Mouse (Mus musculus) CH12.LX (cell line): ENCODE data around the gene Myo9b. TPM values are rescaled to one million over a fixed set of nuclear protein-coding genes. Genes with fewer than 3 reads are reported as not detected.
"Not testable (repeated sequence)": the region's sequence is repeated elsewhere in the genome, so short reads cannot be mapped to it uniquely, and the experiment has no call there.

Experiments used
- DNase-seq: peaks from one replicate; pipeline ENCODE4 v3.0.0-alpha.2; 2013; ENCODE audit errors: extremely low read depth
- H3K27ac ChIP-seq: 2 replicates; pipeline ENCODE4 v1.5.1; 2012; ENCODE audit warnings: low read depth, mild to moderate bottlenecking, control low read depth, moderate library complexity; ENCODE audit not compliant: insufficient read depth
- H3K27me3 ChIP-seq: replicated peaks from 2 replicates; pipeline ENCODE3; 2012; ENCODE audit warnings: inconsistent platforms
- H3K36me3 ChIP-seq, 2 experiments: replicated peaks in 1 of 2; 2 replicates each; pipeline versions ENCODE3 to v1.6.1; 2012; ENCODE audit warnings: inconsistent platforms in 1 of 2, low read length in 1 of 2, mild to moderate bottlenecking in 1 of 2, mixed read lengths in 1 of 2, moderate library complexity in 1 of 2; ENCODE audit not compliant: control insufficient read depth in 1 of 2, insufficient read depth in 1 of 2
- H3K4me1 ChIP-seq, 2 experiments: 2 replicates each; pipeline ENCODE4 v1.6.1; 2012; ENCODE audit warnings: inconsistent platforms in 1 of 2, moderate library complexity in 1 of 2; ENCODE audit not compliant: insufficient read depth in 2 of 2, control insufficient read depth in 1 of 2
- H3K4me2 ChIP-seq: 2 replicates; pipeline ENCODE4 v1.6.1; 2012; ENCODE audit warnings: low read depth, mild to moderate bottlenecking, control low read depth; ENCODE audit not compliant: poor library complexity, insufficient read depth, severe bottlenecking
- H3K4me3 ChIP-seq, 3 experiments: fragments of 150-350 bp in 1 of 3; sonication (generic) in 1 of 3; replicated peaks in 1 of 3; 2 replicates each; pipeline versions ENCODE3 to v1.5.1; 2011 to 2012; ENCODE audit warnings: low read depth in 2 of 3, low read length in 2 of 3, mild to moderate bottlenecking in 2 of 3, moderate library complexity in 2 of 3, control low read depth in 1 of 3, improper control_type of control experiment in 1 of 3, inconsistent platforms in 1 of 3, mixed read lengths in 1 of 3; ENCODE audit not compliant: poor library complexity in 1 of 3
- H3K79me2 ChIP-seq: replicated peaks from 2 replicates; pipeline ENCODE4 v1.6.1; 2012; ENCODE audit warnings: mild to moderate bottlenecking, moderate library complexity; ENCODE audit not compliant: control insufficient read depth, poor library complexity, insufficient read depth, severe bottlenecking; ENCODE audit errors: extremely low read depth
- H3K9ac ChIP-seq: 2 replicates; pipeline ENCODE4 v1.6.1; 2012; ENCODE audit warnings: low read depth, mild to moderate bottlenecking, control low read depth, moderate library complexity; ENCODE audit not compliant: insufficient read depth
- H3K9me3 ChIP-seq: replicated peaks from 2 replicates; pipeline ENCODE3; 2012; ENCODE audit warnings: low read length, inconsistent platforms, mixed read lengths
- BHLHE40 ChIP-seq: IDR thresholded peaks from 2 replicates; pipeline ENCODE4 v1.6.1; 2011; ENCODE audit warnings: mild to moderate bottlenecking, low read depth, low read length, improper control_type of control experiment
- CHD1 ChIP-seq: IDR thresholded peaks from 2 replicates; pipeline ENCODE4 v1.6.1; 2012; ENCODE audit warnings: low read depth, low read length, improper control_type of control experiment, inconsistent platforms
- CHD2 ChIP-seq: IDR thresholded peaks from 2 replicates; pipeline ENCODE4 v1.6.1; 2011; ENCODE audit warnings: low read length, improper control_type of control experiment
- CTCF ChIP-seq, 2 experiments: IDR thresholded peaks in 1 of 2; conservative IDR thresholded peaks in 1 of 2; 2 replicates each; pipeline ENCODE4 v1.5.1; 2011 to 2012; ENCODE audit warnings: low read depth in 2 of 2, low read length in 2 of 2, improper control_type of control experiment in 1 of 2, inconsistent platforms in 1 of 2, mild to moderate bottlenecking in 1 of 2, moderate library complexity in 1 of 2
- E2F4 ChIP-seq: IDR thresholded peaks from 2 replicates; pipeline ENCODE4 v1.6.1; 2011; ENCODE audit warnings: low read depth, low read length, improper control_type of control experiment; ENCODE audit not compliant: insufficient replicate concordance
- ETS1 ChIP-seq: conservative IDR thresholded peaks from 2 replicates; pipeline ENCODE4 v1.6.1; 2012; ENCODE audit warnings: low read depth, mild to moderate bottlenecking, inconsistent platforms, low read length, improper control_type of control experiment, moderate library complexity
- HCFC1 ChIP-seq: IDR thresholded peaks from 2 replicates; pipeline ENCODE4 v1.6.1; 2012; ENCODE audit warnings: low read depth, mild to moderate bottlenecking, inconsistent platforms, low read length, improper control_type of control experiment
- IRF4 ChIP-seq: IDR thresholded peaks from 2 replicates; pipeline ENCODE4 v1.6.1; 2014; ENCODE audit warnings: low read depth, mild to moderate bottlenecking, inconsistent platforms, low read length, improper control_type of control experiment
- JUN ChIP-seq: IDR thresholded peaks from 2 replicates; pipeline ENCODE4 v1.6.1; 2011; ENCODE audit warnings: low read depth, mild to moderate bottlenecking, low read length, improper control_type of control experiment, moderate library complexity; ENCODE audit not compliant: insufficient read depth
- MAFK ChIP-seq: IDR thresholded peaks from 2 replicates; pipeline ENCODE4 v1.6.1; 2011; ENCODE audit warnings: low read length, improper control_type of control experiment; ENCODE audit not compliant: insufficient replicate concordance
- MAX ChIP-seq: IDR thresholded peaks from 2 replicates; pipeline ENCODE4 v1.6.1; 2011; ENCODE audit warnings: low read length, improper control_type of control experiment
- MAZ ChIP-seq: IDR thresholded peaks from 2 replicates; pipeline ENCODE4 v1.6.1; 2012; ENCODE audit warnings: low read depth, mild to moderate bottlenecking, inconsistent platforms, low read length, improper control_type of control experiment, moderate library complexity
- MEF2A ChIP-seq: IDR thresholded peaks from 2 replicates; pipeline ENCODE4 v1.6.1; 2014; ENCODE audit warnings: low read depth, mild to moderate bottlenecking, inconsistent platforms, low read length, improper control_type of control experiment, borderline replicate concordance
- NELFE ChIP-seq: IDR thresholded peaks from 2 replicates; pipeline ENCODE4 v1.6.1; 2011; ENCODE audit warnings: low read depth, low read length, improper control_type of control experiment
- NRF1 ChIP-seq: IDR thresholded peaks from 2 replicates; pipeline ENCODE4 v1.6.1; 2014; ENCODE audit warnings: low read depth, mild to moderate bottlenecking, inconsistent platforms, low read length, improper control_type of control experiment, moderate library complexity
- POLR2AphosphoS2 ChIP-seq: IDR thresholded peaks from 2 replicates; pipeline ENCODE4 v1.6.1; 2011; ENCODE audit warnings: low read depth, low read length, improper control_type of control experiment
- RAD21 ChIP-seq: IDR thresholded peaks from 2 replicates; pipeline ENCODE4 v1.6.1; 2011; ENCODE audit warnings: low read depth, mild to moderate bottlenecking, low read length, improper control_type of control experiment, moderate library complexity
- RCOR1 ChIP-seq: conservative IDR thresholded peaks from 2 replicates; pipeline ENCODE4 v1.6.1; 2012; ENCODE audit warnings: low read depth, mild to moderate bottlenecking, inconsistent platforms, low read length, improper control_type of control experiment
- SIN3A ChIP-seq: IDR thresholded peaks from 2 replicates; pipeline ENCODE4 v1.6.1; 2012; ENCODE audit warnings: low read length, improper control_type of control experiment, inconsistent platforms
- SMC3 ChIP-seq: IDR thresholded peaks from 2 replicates; pipeline ENCODE4 v1.6.1; 2011; ENCODE audit warnings: low read depth, low read length, improper control_type of control experiment
- USF1 ChIP-seq: IDR thresholded peaks from 2 replicates; pipeline ENCODE4 v1.6.1; 2014; ENCODE audit warnings: low read depth, mild to moderate bottlenecking, inconsistent platforms, low read length, improper control_type of control experiment
- ZC3H11A ChIP-seq: IDR thresholded peaks from 2 replicates; pipeline ENCODE4 v1.6.1; 2012; ENCODE audit warnings: low read depth, mild to moderate bottlenecking, inconsistent platforms, low read length, improper control_type of control experiment
- ZKSCAN1 ChIP-seq: IDR thresholded peaks from 2 replicates; pipeline ENCODE4 v1.6.1; 2012; ENCODE audit warnings: low read depth, inconsistent platforms, low read length, improper control_type of control experiment, borderline replicate concordance
- ZMIZ1 ChIP-seq: IDR thresholded peaks from 2 replicates; pipeline ENCODE4 v1.6.1; 2012; ENCODE audit warnings: low read depth, mild to moderate bottlenecking, inconsistent platforms, low read length, improper control_type of control experiment
- ZNF384 ChIP-seq: IDR thresholded peaks from 2 replicates; pipeline ENCODE4 v1.6.1; 2012; ENCODE audit warnings: low read depth, low read length, improper control_type of control experiment, inconsistent platforms
- dilution Hi-C: fragments of 300-500 bp; cut with MboI; formaldehyde crosslinking; loops from 2 replicates; pipeline ENCODE4 v1.14.3; 2020; ENCODE audit warnings: low sequenced_read_pairs; ENCODE audit not compliant: extremely low pct_unique_long_range_greater_than_20kb, extremely low pct_ligation_motif_present
- in situ Hi-C: fragments of 300-500 bp; cut with MboI; formaldehyde crosslinking; loops from 3 replicates; pipeline ENCODE4 v1.14.3; 2019; ENCODE audit warnings: low sequenced_read_pairs, low pct_ligation_motif_present, low pct_unique_long_range_greater_than_20kb, mixed read lengths
- polyA plus RNA-seq: library from polyadenylated mRNA; unstranded; fragments of >175 nt; gene quantifications from 2 replicates; pipeline ENCODE4 v1.2.1, GENCODE M21; 2012; ENCODE audit warnings: low read depth; ENCODE audit not compliant: insufficient read length
- total RNA-seq, 2 experiments: library from RNA; depleted of rRNA; stranded (reverse); fragments of 300-350 nt in 1 of 2; fragments of >200 nt in 1 of 2; gene quantifications; 2 replicates each; pipeline ENCODE4 v1.2.3; 2012 to 2014

Myo9b gene
- total and polyA plus RNA-seq, 3 experiments = 14.2 to 36.2 (median 29.0) TPM

DNA sequence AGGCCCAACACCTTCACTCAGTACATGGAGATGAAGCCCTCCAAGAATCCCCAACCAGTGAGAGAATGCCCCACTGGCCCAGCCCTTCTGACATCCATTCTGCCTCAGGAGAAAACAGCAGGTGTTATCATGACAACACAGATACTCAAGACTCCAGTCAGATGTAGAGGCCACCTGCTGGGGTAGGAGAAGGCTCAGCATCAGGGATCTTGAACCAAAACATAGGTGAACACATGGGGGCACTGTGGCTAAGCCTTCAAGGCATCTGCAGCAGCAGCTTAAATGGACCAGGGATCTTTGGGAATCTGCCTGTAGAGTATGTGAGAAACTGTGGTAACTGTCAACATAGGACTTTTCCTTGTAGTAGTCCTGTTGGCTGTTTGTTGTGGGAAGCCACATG lies 11.3 kb upstream of the Myo9b start:
- Histone ChIP-seq H3K9ac (no peak overlapping the region), H3K27ac (no peak overlapping the region), H3K79me2 (no peaks in the 10 kb centered on the region)
- peak; percentile 39 for DNase-seq
- peak in 1 of 2 experiments; percentile 70; a peak in 2 of 4 replicates for TF ChIP-seq CTCF (conservative IDR thresholded peaks at IDR 0.05 in 1 of 2, IDR thresholded peaks at IDR 0.05 in 1 of 2; ENCODE audit: low read depth in 2 of 2, low read length in 2 of 2)
- peak; percentile 69 for TF ChIP-seq SMC3
- no peak for TF ChIP-seq CHD1
- TF ChIP-seq MAZ = no peak
- TF ChIP-seq ZMIZ1 = no peak
- TF ChIP-seq E2F4 = no peak
- no peak for TF ChIP-seq NRF1
- no peak for TF ChIP-seq POLR2AphosphoS2
- no peak for TF ChIP-seq CHD2
- no peak for TF ChIP-seq IRF4
- TF ChIP-seq RAD21 = peak; percentile 64
- TF ChIP-seq ZNF384 = no peak
- no peak for TF ChIP-seq MAFK
- TF ChIP-seq HCFC1 = no peak
- TF ChIP-seq ZKSCAN1 = no peak
- TF ChIP-seq NELFE = no peak
- TF ChIP-seq, all 38 proteins: peak for 3
- H3K4me3 ChIP-seq = no peak overlapping the region
- H3K36me3 ChIP-seq = peaks cover 7 to 49% of the 10 kb centered on the region in 2 experiments
- H3K4me1 ChIP-seq = no peaks in the 10 kb centered on the region
- in situ Hi-C loops (no loop called here), dilution Hi-C loops (no loop called here)
- no peaks in the 10 kb centered on the region for H3K27me3 ChIP-seq
- H3K4me2 ChIP-seq = no peak overlapping the region
- no peaks in the 10 kb centered on the region for H3K9me3 ChIP-seq

DNA sequence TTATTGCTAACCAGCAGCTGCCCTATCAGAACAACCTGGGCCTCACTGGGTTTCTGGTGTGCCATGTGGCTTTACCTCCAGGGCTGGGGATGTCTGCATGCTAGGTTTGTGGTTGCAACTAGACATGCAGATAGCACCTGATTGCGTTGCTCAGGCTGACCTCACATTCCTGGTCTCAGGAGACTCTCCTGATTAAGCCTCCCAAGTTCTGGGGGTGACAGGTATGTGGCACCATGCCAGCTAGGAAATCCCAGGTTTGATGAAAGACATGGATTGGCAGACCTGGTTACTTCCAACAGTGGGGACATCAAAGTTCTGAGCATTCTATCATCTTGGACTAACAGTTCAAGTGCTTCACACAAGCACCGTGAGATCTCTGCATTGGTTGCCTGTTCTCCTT lies 4.8 kb upstream of the Myo9b start:
- H3K79me2 ChIP-seq = no peaks in the 10 kb centered on the region
- no peak for DNase-seq
- no peak overlapping the region for H3K4me2 ChIP-seq
- H3K4me1 ChIP-seq = peaks cover 7 to 25% of the 10 kb centered on the region in 2 experiments
- no peaks in the 10 kb centered on the region for H3K9me3 ChIP-seq
- dilution Hi-C loops = no loop called here
- in situ Hi-C loops = no loop called here
- H3K36me3 ChIP-seq = peaks cover 0 to 34% of the 10 kb centered on the region in 2 experiments
- no peak overlapping the region for H3K4me3 ChIP-seq
- TF ChIP-seq SIN3A (no peak), MAX (no peak), MAZ (no peak), ZMIZ1 (no peak), ZKSCAN1 (no peak), RCOR1 (no peak), ETS1 (no peak), JUN (no peak), RAD21 (no peak), MEF2A (no peak), CTCF (conservative IDR thresholded peaks at IDR 0.05 in 1 of 2, IDR thresholded peaks at IDR 0.05 in 1 of 2; ENCODE audit: low read depth in 2 of 2, low read length in 2 of 2) (no peak), BHLHE40 (no peak), IRF4 (no peak), USF1 (no peak), ZC3H11A (no peak), NELFE (no peak), MAFK (no peak)
- no peak overlapping the region for H3K9ac ChIP-seq
- no peaks in the 10 kb centered on the region for H3K27me3 ChIP-seq
- H3K27ac ChIP-seq = no peak overlapping the region

DNA sequence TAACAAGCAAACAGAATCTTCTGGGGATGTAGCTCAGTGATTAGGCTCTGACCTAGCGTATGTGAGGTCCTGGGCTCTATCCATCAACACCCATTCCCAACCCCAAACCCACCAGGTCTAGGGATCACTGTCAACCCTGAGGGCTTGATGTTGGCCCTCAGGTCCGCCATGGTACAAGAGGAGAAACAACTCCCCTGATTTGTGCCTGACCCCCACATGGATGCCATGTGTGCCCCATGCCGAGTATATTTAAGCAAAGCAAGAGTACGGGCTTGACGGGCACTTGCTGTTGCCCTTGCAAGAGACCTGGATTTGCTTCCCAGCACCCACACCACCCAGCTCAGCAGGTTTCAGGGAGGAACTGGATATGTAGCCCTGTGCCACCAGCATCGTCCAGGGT lies 4.2 kb upstream of the Myo9b start:
- in situ Hi-C loops, H3K9me3 ChIP-seq, dilution Hi-C loops, H3K27me3 ChIP-seq, H3K9ac ChIP-seq, H3K4me3 ChIP-seq, H3K79me2 ChIP-seq, DNase-seq, H3K4me2 ChIP-seq, H3K27ac ChIP-seq: not testable (repeated sequence)
- peaks cover 0 to 28% of the 10 kb centered on the region in 2 experiments for H3K36me3 ChIP-seq
- peaks cover 7 to 25% of the 10 kb centered on the region in 2 experiments for H3K4me1 ChIP-seq
